Mouse (Mus musculus) cortical plate, adult 2 months (tissue): Measurements from ENCODE around the gene Cfi. TPM values are rescaled to one million over a fixed set of nuclear protein-coding genes. Genes with fewer than 3 reads are reported as not detected.

Experiments used
- H3K27ac ChIP-seq: fragments of 200-500 bp; 2 replicates; pipeline ENCODE4 v1.5.1; 2012; ENCODE audit warnings: low read length, control low read depth, inconsistent platforms; ENCODE audit not compliant: insufficient read depth
- H3K4me1 ChIP-seq: fragments of 200-500 bp; 2 replicates; pipeline ENCODE4 v1.6.1; 2011; ENCODE audit warnings: low read length; ENCODE audit not compliant: control insufficient read depth, insufficient read depth
- H3K4me3 ChIP-seq: fragments of 200-500 bp; 2 replicates; pipeline ENCODE4 v1.5.1; 2011; ENCODE audit warnings: mild to moderate bottlenecking, low read length, control low read depth; ENCODE audit not compliant: insufficient read depth
- CTCF ChIP-seq: fragments of 200-500 bp; IDR thresholded peaks from 2 replicates; pipeline ENCODE4 v1.5.1; 2011; ENCODE audit warnings: mild to moderate bottlenecking, control low read depth, low read length; ENCODE audit not compliant: insufficient read depth; ENCODE audit errors: extremely low read depth
- POLR2A ChIP-seq: fragments of 200-500 bp; IDR thresholded peaks from 2 replicates; pipeline ENCODE4 v1.6.1; 2011; ENCODE audit warnings: mild to moderate bottlenecking, low read length, control low read depth; ENCODE audit not compliant: insufficient read depth; ENCODE audit errors: extremely low read depth
- polyA plus RNA-seq: library from polyadenylated mRNA; depleted of rRNA; stranded (reverse); fragments of >200 nt; gene quantifications from 2 replicates; pipeline ENCODE4 v1.2.3, GENCODE M21; 2012; rRNA removed

Cfi gene
- polyA plus RNA-seq, 1 experiment, result not detected

DNA sequence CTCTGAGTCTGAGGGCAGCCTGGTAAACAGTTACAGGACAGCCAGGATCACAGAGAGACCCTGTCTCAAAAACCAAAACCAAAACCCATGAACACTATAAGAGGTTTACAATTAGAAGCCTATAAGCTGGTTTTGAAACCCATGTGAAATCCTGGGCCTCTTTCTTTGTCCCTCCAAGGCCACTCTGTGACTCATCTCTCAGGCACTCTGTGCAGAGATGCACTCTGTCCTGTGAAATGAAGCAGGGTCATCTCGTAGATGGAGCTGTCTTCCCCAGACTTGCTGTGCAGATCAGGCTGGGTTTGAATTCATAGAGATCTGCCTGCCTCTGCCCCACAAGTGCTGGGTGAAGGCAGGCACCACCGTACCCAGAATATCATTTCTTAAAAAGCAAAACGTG is 81.7 kb downstream of the Cfi start:
- Histone ChIP-seq H3K4me1 (no peaks in the 10 kb centered on the region), H3K4me3 (no peak overlapping the region), H3K27ac (no peak overlapping the region)
- TF ChIP-seq CTCF (no peak), POLR2A (no peak)

DNA sequence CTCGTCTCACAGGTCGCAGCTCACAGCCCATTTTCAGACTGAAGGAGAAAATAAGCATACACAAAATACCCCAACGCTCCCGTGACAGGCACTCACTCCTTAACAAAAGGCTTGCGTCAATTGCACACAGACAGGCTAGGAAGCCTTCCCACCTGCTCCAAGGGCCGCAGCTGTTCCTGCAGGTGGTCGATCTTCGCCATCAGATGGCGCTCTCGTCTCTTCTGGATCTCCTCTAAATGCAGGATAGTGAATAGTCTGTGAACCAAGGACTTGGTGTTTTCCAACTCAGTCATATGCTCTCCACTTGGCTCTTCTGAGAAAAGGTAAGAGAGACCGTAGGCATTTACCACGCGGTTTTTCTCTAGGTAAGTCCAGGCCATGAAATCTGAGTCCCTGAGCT is 82.8 kb downstream of the Cfi start:
- TF ChIP-seq CTCF (peak; percentile 76), POLR2A (no peak)
- H3K4me1 ChIP-seq, result no peaks in the 10 kb centered on the region

DNA sequence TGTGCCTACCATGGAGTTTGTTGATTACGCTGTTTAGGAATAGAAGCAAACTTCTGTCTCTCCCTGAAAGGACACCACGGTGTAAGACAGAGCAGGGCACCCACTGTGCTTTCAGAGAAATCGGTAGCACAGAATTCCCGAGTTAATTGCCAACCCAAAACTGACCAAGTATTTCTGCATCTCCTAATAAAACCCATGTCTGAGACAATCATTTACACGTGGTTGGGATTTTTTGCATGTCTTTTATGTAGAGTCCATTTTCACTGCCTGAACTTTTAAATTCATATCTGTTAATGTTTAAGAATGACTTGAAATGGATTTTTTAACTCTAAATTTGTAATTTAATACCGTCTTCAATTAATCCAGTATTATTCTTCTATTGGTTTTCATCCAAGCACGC is 87.9 kb downstream of the Cfi start:
- TF ChIP-seq CTCF, result no peak
- no peak for TF ChIP-seq POLR2A
- no peaks in the 10 kb centered on the region for H3K4me1 ChIP-seq
- H3K27ac ChIP-seq, result no peak overlapping the region
- no peak overlapping the region for H3K4me3 ChIP-seq

More for the DNA sequence above, 82.8 kb downstream of the Cfi start:
- Histone ChIP-seq H3K4me3 (no peak overlapping the region), H3K27ac (no peak overlapping the region)

Other genes with a start within 250 kb of the Cfi start
- 3.5 and 4.2 TPM in 2 replicates for gene Egf, start 80.6 kb upstream of the Cfi start, polyA plus RNA-seq
- 0.10 and 0.11 TPM in 2 replicates for gene Lrit3, start 31.9 kb upstream of the Cfi start, polyA plus RNA-seq
- 0.42 and 0.55 TPM in 2 replicates for gene Rrh, start 13.3 kb upstream of the Cfi start, polyA plus RNA-seq
- gene Gar1, start 4.5 kb upstream of the Cfi start, polyA plus RNA-seq, result 50.9 and 51.4 TPM in 2 replicates
- 27.9 and 29.0 TPM in 2 replicates for gene Pla2g12a, start 42.7 kb downstream of the Cfi start, polyA plus RNA-seq
- gene Casp6, start 65.5 kb downstream of the Cfi start, polyA plus RNA-seq, result 13.8 and 15.7 TPM in 2 replicates
- 1.8 and 2.9 TPM in 2 replicates for gene Mcub, start 134.3 kb downstream of the Cfi start, polyA plus RNA-seq
- 53.8 and 57.7 TPM in 2 replicates for gene Sec24b, start 225.7 kb downstream of the Cfi start, polyA plus RNA-seq